Mouse (Mus musculus): ENCODE data around the gene Tmem144. TPM values are rescaled to one million over a fixed set of nuclear protein-coding genes. Genes with fewer than 3 reads are reported as not detected.

Tmem144 gene
- total RNA-seq (2021), result 10 to 100 TPM in 1 of 2 experiments, 1 to 10 TPM in 1; 3.3 to 10.1 TPM
- long read RNA-seq, experiment 1, partial matches to known transcripts, result 0 of 3 reads
- long read RNA-seq, experiment 1, other reads (novel, unspliced or antisense), result 3 of 3 reads
- long read RNA-seq, experiment 2, partial matches to known transcripts, result 10 of 29 reads
- long read RNA-seq, experiment 2, other reads (novel, unspliced or antisense), result 19 of 29 reads

DNA sequence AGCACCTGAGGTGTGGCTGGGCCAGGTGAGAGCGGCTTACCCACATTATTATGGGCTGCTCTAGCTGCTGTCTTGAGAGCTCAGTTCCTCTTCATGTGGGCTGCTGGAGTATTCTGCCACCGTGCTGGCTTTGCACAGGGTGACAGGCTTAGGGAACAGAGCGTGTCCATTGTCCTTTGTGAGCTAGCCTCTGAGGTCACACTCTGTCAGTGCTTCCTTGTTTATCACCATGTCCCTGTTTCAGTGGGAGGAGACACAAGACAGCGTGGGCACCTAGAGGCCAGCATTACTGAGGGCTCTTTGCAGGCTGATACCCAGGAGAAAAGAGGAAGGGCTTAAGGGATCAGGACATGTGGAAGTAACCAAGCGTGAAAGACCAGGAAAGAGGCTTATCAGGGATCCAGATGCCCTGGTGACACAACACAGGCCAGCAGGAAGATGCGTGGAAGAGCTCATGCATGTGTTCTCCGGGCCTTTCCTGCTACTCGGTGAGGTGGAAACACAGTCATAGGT is at the start of gene Tmem144:
Gene Tmem144 (minus strand): TSS at position 120 of the 513 bp plus-strand sequence.
- no peak for DNase-seq (ENCODE audit: low spot score in 2 of 2)

DNA sequence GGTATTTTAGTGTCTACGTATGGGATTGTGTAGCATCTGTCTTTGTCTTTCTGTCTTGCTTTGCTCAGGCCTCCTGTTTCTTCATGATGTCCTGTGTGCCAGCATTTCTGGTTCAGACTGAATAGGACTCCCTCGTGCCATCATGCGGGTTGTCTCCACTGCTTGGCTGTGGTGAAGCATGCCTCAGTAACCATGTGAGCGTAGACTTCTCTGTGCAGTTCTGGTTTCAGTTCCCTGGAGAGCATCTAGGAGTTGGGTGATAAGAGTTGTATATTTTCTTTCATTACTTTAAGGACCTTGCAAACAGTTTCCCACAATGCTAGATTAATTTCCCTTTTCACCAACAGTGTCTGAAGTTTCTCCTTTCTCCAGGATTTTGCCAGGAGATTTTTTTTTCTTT is 49.2 kb upstream of the Tmem144 start:
- no peak for DNase-seq (ENCODE audit: low spot score in 2 of 2)

DNA sequence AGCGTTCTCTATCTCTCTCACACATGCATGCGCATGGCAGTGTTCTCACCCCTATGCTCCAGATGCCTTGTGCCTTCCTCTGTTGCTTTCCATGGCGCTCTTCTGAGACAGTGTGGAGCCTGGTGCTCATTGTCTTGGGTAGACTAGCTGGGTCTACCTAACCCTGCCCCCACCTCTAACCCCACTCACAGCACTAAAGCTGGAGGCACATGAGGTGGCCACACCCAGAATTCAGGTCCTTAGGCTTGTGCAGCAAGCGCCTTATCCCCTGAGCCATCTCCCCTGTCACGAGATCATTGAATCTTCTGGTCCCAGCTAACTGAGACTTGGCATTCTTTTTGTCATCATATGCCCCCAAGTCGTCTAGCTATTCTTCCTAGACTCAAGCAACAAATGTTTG is 48.7 kb upstream of the Tmem144 start:
- no peak for DNase-seq (ENCODE audit: low spot score in 2 of 2)

DNA sequence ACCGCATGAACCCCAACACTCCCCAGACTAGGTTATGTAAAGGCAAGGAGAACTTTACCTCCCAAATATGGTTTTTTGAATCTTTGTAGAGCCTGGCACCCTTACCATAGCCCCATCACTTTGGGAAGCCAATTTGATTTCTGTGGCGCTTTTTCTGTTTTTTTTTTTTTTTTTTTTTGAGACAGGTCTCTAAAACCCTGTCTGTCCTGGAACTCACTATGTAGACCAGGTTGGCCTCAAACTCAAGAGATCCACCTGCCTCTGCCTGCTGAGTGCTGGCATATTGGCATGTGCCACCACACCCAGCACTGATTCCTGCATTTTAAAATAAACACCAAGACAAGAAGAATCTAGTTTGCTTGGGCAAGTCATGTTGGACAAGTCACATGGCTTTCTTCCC is 47.9 kb upstream of the Tmem144 start:
- DNase-seq (ENCODE audit: low spot score in 2 of 2), result no peak

DNA sequence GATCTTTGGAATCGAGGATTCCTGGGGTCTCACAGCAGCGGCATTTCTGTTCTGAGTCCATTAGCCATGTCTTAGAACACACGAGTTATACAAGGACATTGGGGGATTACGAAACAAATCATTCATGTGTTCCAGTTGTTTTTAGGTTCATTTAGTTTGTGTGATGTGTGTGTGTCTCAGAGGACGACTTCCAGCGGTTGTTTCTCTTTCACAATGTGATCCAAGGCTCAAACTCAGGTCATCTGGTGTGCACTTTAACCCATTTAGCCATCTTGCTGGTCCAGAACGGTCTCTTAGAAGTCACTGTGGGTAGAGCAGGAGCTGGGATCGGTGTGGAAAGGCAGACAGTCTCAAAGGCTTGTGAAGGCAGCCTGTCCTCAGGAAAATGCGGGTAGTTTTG is 47.3 kb upstream of the Tmem144 start:
- no peak for DNase-seq (ENCODE audit: low spot score in 2 of 2)

DNA sequence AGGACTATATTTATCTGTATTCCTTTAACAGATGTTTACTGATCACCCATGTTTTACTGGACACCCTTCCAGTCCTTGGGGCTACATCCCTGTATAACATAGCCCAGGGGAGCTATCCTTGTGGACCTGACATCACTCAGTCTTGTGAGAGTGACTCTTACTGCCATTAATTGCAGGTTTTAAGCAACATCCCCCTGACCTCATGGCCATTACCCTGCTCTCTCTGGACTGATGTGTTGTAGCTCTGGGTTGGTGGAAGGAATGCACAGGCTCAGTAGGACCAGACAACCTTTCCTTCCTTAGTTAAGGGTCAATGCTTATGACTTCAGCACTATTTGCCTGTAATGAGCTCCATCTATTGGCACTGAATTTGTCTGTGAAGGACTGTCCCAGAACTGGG is 45.9 kb upstream of the Tmem144 start:
- no peak for DNase-seq (ENCODE audit: low spot score in 2 of 2)

DNA sequence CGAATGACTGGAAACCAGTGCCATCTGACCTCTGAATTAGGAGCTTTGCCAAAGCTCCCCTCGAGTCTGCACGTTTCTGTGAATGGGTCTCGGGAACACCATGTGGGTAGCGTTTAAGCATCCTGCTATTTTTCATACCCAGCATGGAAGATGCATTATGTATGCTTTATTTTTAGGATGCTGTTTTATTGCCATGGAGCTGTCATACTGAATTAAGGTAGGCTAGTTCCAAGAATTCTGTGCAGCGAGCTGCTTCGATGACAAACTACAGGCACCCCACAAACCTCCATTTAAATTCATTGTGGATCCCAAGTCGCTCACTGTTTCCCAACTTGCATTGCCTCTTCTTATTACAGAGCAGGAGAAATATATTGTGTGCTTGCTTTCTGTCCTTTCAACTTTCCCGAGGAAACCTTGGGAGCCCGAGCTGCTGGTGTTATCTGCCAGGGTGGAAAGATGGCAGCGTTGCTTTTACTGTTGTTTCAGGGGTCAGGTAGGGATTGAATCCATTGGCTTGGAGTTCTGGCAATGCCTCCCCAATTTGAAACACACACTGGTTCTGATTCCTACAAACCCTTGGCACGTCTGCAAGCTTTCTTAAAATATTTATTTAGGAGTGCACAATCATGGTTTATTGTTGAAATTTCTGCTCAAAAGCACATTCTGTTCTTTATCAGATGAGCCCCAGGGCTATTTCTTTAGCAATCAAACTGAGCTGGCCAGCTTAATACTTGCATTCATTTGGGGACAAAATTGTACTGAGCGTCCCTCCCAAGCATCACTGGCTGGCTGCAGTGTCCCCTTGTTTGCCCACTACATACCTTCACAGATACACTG is 45.2 kb upstream of the Tmem144 start:
- DNase-seq (ENCODE audit: low spot score in 2 of 2), result no peak

DNA sequence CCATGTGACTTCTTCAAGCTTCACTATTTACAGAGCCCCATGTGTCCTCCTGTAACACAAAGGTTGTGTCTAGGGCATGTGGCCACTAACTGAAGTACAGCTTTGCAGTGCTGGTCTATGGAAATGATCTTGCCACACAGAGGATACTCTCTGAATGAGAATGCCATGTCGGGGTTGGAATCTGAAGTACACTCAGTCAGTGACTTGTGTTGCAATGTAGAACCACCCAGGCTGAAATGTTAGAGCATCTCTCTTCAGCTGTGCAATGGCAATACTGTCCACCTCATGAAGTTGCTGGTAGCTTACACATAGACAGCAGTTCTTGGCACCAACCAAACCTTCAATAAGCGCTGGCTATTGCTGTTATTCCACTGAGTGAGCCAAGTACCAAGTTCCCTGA is 35.4 kb upstream of the Tmem144 start:
- no peak for DNase-seq (ENCODE audit: low spot score in 2 of 2)

DNA sequence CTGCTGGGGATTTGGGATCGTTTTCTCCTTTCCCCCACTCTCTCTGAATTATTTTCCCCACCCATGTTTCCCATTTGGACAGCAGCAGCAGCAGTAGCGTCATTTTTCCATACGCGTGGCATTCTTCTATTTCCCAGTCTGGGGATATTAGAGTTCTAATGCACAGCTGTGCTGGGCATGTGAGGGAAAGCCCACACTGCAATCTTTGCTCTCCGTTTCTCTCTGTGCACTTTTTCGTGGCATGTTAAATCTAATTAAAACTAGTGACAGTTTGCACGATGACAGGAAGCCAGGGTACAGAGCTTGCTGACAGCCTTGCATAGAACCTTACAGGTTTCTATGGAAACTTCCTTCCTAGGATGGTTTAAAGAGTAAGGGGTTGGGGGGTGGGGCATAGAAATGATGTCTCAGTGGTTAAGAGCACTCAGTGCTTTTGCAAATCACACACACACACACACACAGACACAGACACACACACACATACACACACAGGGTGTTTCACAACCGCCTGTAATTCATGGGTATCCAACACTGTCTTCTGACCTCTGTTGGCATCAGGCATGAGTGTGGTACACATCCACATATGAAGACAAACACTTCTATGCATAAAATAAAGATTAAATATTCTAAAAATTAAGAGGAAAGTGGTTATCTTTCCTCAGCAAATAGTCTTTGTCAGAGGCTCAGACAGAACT is 34.7 kb upstream of the Tmem144 start:
- DNase-seq (ENCODE audit: low spot score in 2 of 2), result no peak

DNA sequence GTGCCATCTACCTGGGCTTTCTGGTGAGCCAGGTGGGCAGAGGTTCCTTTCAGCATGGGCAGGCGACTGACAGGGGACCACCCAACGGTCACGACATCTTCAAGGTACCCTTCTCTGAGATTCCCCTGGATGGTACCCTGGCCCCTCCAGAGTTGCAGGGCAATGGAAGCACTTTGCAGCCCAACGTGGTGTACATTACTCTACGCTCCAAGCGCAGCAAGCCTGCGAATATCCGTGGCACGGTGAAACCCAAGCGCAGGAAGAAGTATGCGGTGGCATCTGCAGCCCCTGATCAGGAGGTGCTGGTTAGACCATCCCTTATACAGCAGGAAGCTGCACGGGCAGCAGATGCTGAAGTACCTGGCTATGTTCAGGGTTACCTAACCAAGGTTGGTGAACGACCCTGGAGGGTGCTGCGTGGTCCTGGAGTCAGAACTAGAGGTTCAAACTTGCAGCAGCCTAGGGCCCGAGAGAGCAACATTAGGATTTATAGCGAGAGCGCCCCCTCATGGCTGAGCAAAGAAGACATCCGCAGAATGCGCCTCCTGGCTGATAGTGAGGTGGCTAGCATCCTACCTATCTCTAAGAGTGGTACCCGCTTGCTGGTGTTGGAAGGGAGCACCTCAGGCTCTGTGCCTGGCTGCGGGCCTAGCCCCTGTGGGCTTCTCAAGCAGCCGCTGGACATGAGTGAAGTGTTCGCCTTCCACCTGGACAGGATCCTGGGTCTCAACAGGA is 34.0 kb upstream of the Tmem144 start:
- DNase-seq (ENCODE audit: low spot score in 2 of 2), result peak in 1 of 2 experiments; percentile 38

DNA sequence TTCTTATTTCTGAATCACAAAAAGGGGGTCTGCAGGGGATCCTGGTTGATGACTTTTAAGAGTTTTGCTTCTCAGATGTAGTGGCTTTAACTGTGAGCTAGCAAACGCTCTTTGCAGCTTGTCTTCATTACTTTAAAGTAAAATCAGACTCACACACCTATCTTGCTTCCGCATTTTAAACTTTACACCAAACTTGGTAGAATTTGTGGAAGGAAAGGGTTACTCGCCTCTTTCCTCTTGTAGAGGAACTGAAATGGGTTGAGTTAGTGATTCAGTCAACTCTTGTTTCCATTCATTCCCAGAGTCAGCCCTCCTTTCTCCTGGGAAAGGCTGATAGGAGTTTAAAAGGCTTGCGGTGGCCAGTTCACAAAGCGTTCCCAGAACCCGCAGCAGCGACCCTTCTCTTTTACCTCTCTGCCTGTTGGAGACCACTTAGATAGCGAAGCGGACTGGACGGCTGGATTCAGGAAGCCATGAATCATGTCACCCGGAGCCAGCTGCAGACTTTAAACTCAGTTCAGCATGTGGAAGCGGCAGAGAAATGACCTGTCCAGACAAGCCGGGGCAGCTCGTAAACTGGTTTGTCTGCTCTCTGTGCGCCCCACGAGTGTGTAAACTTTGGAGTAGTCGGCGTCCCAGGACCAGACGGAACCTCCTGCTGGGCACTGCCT is 33.2 kb upstream of the Tmem144 start:
- peak; percentile 32 to 40 for DNase-seq (ENCODE audit: low spot score in 2 of 2)

DNA sequence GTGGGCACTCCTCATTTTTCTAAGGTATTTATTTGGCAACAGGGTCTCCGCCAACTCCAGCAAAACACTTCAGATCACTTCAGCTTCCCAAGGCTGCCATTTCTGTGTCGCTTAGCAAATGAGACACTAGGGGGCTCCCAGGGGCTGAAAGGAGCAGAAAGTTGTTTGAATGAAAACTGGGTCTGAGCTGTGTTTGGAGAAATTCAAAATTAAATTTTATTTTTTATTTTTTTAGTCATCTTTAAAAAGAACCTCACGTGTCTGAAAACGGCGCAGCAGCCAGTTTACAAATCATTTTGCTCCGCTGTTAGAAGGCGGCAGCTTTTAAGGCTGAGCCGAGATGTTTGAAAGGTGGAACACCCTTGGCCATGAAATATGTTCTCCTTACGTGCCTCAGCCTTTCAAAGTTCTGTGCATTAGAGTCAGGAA is 32.2 kb upstream of the Tmem144 start:
- peak; percentile 48 to 60 for DNase-seq (ENCODE audit: low spot score in 2 of 2)

DNA sequence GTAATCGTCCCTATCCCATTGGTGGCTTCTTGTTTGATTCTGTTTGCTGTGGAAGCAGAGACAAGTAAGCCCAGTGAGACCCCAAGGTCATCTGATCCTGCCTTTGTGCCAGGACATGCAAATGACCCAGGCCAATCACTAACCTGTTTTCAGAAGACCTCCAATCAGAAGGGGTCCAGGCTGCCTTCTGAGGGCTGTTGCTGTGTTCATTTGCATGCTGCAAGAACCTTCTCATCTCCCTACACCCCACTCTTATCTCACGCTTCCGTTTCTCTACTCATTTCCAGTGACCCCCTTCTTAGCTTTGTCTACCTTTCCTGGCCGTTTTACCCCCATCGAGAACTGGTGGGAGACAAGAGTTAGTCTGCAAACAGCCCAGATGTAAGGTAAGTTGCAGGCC is 31.7 kb upstream of the Tmem144 start, which contains the start of gene Fam198b:
Gene Fam198b (plus strand): TSS at position 229 of the 400 bp plus-strand sequence.
- no peak for DNase-seq (ENCODE audit: low spot score in 2 of 2)

DNA sequence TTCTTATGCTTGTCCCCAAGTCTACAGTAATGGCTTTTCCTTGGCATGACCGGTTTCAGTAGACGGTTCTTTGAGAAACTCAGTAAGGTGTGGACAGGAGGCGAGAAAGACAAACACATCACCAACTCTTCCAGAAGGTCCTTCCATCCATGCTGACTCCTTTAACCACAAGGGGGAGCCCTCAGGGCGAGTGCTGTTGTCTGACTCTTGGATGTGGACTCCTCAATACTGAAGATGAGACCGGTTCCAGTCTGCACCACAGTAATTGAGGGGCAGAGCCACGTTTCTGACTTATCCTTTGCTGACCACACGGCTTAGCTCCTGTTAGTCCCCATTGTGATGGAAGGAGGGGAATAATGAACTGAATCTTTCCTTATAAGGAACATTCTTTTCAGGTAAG is 30.5 kb upstream of the Tmem144 start:
- peak; percentile 71 to 72 for DNase-seq (ENCODE audit: low spot score in 2 of 2)

DNA sequence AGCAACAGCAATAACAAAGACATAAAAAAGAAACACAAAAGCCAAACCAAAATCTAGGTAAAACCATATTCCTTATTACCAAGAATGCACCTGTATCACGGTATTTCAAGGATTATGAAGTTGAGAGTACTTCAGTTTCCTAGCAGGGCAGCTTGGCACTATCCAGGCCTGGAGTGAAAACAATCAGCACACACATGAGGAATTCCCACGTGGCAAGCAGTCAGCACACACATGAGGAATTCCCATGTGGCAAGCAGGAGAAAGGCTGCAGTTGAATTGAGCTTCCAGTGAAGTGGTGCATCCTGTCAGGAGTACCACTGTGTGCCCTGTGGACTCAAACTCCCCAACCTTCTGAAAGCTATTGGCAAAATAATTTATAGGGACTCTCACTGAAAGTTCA is 29.1 kb upstream of the Tmem144 start:
- no peak for DNase-seq (ENCODE audit: low spot score in 2 of 2)

DNA sequence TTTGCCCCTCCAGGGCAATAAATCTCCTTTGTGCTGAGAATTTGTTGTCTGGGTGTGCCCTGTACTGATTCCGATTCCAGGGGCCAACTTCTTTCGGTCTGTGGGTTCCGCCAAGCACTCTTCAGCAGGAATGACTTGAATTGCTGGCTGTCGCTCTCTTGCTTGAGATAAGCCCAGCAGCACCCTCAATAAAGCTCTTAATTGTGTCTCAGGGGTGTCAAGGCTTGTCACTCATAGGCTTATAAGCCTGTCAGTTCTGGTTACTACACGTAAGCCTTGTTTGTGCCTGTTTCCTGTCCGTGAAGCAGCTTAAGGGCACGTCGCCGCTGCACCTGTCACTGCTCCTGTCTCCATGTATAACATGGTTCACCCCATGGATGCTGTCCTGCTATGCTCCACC is 26.7 kb upstream of the Tmem144 start:
- no peak for DNase-seq (ENCODE audit: low spot score in 2 of 2)

DNA sequence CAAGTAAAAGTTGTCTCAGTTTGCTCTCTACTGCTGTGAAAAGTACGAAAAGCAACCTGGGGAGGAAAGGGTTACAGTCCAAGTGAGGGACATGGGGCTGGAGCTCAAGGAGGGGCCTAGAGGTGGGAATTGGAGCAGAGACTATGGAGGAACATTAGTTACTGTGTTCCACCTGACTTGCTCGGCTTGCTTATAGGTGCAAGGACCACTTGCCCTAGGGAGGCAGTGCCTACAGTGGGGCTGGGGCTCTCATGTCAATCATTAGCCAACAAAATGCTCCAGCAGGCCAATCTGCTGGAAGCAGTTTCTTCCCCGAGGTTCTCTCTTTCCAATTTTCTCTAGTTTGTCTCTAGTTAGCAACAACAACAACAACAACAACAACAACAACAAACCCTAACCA is 25.8 kb upstream of the Tmem144 start:
- no peak for DNase-seq (ENCODE audit: low spot score in 2 of 2)

DNA sequence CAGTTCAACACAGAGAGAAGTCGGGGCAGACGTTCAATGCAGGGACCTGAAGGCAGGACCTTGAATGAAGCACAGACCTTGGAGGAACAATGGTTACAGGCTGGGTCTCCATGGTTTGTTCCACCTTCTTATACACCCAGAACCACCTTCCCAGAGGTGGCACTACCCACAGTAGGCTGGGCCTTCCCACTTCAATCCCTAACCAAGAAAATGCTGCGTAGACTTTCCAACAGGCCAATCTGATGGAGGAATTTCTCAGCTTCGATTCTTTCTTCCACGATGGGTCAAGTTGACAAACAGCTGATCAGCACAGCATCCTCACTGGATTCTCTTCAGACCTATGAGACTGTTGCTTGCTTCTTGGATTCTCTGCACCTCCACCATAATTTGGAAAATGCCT is 22.9 kb upstream of the Tmem144 start:
- DNase-seq (ENCODE audit: low spot score in 2 of 2), result no peak

DNA sequence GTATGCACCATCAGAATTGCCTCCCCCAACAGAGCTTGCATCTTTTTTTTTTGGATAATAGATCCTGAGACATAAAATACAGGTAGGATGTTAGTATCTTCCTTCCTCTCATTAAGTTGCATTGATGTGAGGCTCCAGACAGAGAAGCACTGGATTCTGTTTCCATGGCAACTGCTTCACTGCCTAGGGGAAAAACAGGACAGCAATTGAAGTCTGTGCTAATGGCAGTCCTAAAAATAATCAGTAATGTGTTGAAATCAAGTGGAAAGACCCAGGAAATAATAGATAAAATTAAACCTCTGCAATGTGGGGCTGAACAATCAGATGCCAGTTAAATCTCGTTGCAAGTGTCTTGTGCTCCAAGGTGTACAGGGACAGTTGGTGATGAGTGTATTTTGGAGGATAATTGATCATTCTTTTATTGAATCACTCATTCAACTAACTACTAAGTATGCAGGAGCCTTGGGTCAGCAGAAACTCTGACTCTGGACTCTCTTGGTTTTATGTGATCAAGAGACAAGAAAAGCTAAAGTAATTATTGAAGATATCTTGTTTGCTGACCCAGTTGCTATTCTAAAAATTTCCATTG is 14.6 kb upstream of the Tmem144 start:
- no peak for DNase-seq (ENCODE audit: low spot score in 2 of 2)

DNA sequence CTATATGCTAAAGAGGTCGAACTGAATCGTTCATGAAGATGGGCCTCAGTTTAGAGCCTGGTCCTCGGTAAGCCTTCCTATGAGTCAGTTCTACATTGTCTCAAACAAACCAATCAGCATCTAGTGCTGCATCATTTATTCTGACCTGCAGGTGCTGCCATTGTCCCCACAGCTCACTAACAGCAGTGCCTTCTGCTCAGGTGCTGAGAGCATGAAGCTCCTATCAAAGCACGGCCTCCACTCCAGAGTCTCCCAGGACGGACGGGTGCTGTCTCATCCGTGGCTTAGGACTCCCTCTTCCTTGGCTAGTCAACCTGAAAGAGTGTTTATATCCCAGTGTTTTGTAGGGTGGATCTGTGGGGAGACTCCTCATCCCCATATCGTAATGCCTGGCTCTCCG is 14.0 kb upstream of the Tmem144 start:
- no peak for DNase-seq (ENCODE audit: low spot score in 2 of 2)

All from adrenal gland, adult 18-20 months (tissue).